Mouse (Mus musculus): ENCODE measurements at regions not wholly inside any gene's neighbourhood (a gene's known extent, or its start where the extent isn't known, plus 50 kb on each side); places are given as distances from the start of the nearest gene placed in this dataset.

DNA sequence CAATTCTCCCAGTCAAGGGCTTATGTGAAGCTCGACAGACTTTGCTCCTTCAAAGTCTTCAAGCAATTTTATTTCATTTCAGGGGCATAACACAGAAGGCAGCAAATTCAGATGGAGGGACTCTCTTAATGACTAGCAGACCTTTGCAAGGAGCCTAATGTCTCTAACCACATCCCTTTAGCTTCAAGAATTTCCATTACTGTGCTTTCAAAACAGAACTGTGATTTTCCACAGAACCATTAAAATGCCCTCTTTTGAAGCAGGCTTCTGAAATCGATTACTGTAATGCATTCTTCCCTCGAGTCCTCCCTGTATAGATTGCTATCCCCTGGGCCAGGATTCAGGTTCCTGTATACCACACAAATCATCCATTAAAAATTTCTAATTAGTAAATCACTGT is 80.9 kb upstream of the Tac1 start:
- no peak for DNase-seq (ENCODE audit: low spot score in 2 of 2)

DNA sequence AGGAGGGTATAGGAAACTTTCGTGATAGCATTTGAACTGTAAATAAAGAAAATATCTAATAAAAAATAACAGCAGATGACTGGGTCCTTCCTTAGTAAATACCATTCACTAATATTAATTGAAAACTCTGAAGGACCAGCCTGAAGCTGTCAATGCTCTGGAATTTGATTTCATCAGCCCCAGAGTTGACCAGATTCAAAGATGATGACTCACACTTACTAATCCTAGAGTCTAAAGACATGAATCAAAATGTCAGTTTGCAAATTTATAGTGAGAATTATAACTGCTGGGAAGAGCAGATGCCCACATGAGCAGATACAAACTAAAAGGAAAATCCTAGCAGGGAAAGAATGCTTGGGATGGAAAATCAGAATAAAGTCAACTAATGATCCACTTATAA is 77.8 kb upstream of the Tac1 start:
- DNase-seq (ENCODE audit: low spot score in 2 of 2): no peak

DNA sequence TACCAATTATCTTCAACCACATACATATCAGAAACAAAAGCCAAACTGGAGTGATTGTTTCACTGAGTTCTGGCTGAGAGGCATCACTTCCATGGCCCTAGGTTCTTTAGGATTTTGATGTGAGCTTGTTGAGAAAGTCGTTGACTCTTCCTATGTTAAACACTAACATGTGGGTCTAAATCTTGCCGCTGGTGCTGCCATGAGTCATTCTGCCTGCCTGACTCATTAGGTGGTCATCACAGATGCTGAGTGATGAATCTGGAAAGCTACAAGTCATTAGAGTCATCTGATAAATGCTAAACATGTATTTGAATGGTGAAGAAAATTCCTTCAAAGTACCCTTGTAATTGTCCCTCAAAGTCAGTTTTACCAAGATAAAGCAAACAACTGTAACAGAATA is 60.4 kb upstream of the Tac1 start:
- no peak for DNase-seq (ENCODE audit: low spot score in 2 of 2)

DNA sequence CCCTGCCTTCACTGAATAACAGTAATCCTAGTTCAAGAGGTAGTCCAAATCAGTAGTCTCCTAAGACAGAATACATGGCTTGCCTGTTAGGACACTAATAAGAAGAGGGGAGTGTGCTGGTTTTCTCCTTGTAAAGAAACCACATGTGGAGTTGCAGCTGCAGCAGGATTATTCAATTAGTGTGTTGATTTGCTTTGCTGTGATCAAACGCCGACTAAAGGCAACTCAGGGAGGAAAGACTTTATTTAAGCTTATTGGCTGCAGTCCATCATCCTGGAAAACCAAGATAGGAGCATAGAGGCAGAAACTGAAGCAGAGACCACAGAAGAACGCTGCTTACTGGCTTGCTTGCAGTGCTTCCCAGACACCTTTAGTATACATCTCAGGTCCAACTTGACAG is 57.9 kb upstream of the Tac1 start:
- DNase-seq (ENCODE audit: low spot score in 2 of 2): no peak
